Mouse (Mus musculus): ENCODE data around the gene Gm38431. TPM values are rescaled to one million over a fixed set of nuclear protein-coding genes. Genes with fewer than 3 reads are reported as not detected.
A peak's percentile ranks its signal among the peaks of the same experiment; 100 is the strongest.

Gene Gm38431
- total and polyA plus RNA-seq, 3 experiments, result 1.1 to 30.5 (median 9.8) TPM

DNA sequence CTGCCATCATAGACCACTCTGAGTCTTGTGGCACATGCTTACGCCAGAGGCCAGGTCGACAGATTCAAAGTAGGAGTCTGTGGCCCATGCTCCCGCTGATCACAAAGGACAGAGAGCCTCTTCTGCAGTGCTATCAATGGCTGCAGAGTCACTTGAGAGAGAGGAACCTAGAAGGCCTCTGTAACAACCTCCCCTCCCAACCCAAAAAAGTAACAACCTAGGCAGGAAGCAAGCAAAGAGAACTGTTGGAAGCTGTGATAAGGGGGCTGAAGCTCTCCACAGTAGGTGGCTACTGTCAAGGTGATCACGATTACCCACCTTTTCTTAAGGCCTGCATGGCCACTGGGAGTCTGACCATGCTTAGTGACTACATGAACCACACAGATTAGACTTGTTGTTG lies 48.2 kb downstream of the Gm38431 start:
- no peak overlapping the region for H3K4me3 ChIP-seq (replicated peaks in 1 of 3; ENCODE audit: low read depth in 2 of 3, low read length in 2 of 3, poor library complexity in 1 of 3)
- no peak for DNase-seq (ENCODE audit: extremely low read depth)
- no peak overlapping the region for H3K9ac ChIP-seq (ENCODE audit: insufficient read depth, low read depth)
- TF ChIP-seq CHD2 (IDR thresholded peaks at IDR 0.05; ENCODE audit: low read length) (no peak), MAFK (IDR thresholded peaks at IDR 0.05; ENCODE audit: insufficient replicate concordance, low read length) (no peak), RCOR1 (conservative IDR thresholded peaks at IDR 0.05; ENCODE audit: low read depth, low read length) (no peak), TCF12 (IDR thresholded peaks at IDR 0.05; ENCODE audit: low read depth, low read length) (no peak), USF2 (conservative IDR thresholded peaks at IDR 0.05; ENCODE audit: low read depth, low read length) (no peak), MAZ (IDR thresholded peaks at IDR 0.05; ENCODE audit: low read depth, low read length) (no peak), EP300 (IDR thresholded peaks at IDR 0.05; ENCODE audit: low read length) (no peak), IRF4 (IDR thresholded peaks at IDR 0.05; ENCODE audit: low read depth, low read length) (no peak), PAX5 (IDR thresholded peaks at IDR 0.05; ENCODE audit: low read length) (no peak), E2F4 (IDR thresholded peaks at IDR 0.05; ENCODE audit: insufficient replicate concordance, low read depth, low read length) (no peak), JUND (conservative IDR thresholded peaks at IDR 0.05; ENCODE audit: low read depth, low read length) (no peak), MEF2A (IDR thresholded peaks at IDR 0.05; ENCODE audit: borderline replicate concordance, low read depth, low read length) (no peak), NRF1 (IDR thresholded peaks at IDR 0.05; ENCODE audit: low read depth, low read length) (no peak), USF1 (IDR thresholded peaks at IDR 0.05; ENCODE audit: low read depth, low read length) (no peak), ZC3H11A (IDR thresholded peaks at IDR 0.05; ENCODE audit: low read depth, low read length) (no peak), CHD1 (IDR thresholded peaks at IDR 0.05; ENCODE audit: low read depth, low read length) (no peak), BHLHE40 (IDR thresholded peaks at IDR 0.05; ENCODE audit: low read depth, low read length) (no peak), JUN (IDR thresholded peaks at IDR 0.05; ENCODE audit: insufficient read depth, low read depth, low read length) (no peak), NELFE (IDR thresholded peaks at IDR 0.05; ENCODE audit: low read depth, low read length) (no peak)
- no peaks in the 10 kb centered on the region for H3K9me3 ChIP-seq (replicated peaks; ENCODE audit: low read length)
- no peaks in the 10 kb centered on the region for H3K79me2 ChIP-seq (replicated peaks; ENCODE audit: control insufficient read depth, extremely low read depth, insufficient read depth, poor library complexity, severe bottlenecking)
- H3K4me2 ChIP-seq (ENCODE audit: insufficient read depth, low read depth, poor library complexity, severe bottlenecking), result no peak overlapping the region
- dilution Hi-C loops (cut with MboI; ENCODE audit: extremely low pct_ligation_motif_present, extremely low pct_unique_long_range_greater_than_20kb, low sequenced_read_pairs) (no loop called here), in situ Hi-C loops (cut with MboI; ENCODE audit: low pct_ligation_motif_present, low pct_unique_long_range_greater_than_20kb, low sequenced_read_pairs) (no loop called here)
- H3K4me1 ChIP-seq (ENCODE audit: control insufficient read depth in 1 of 2, insufficient read depth in 2 of 2), result peaks cover 9 to 15% of the 10 kb centered on the region in 2 experiments
- H3K27me3 ChIP-seq (replicated peaks), result no peaks in the 10 kb centered on the region
- H3K36me3 ChIP-seq (replicated peaks in 1 of 2; ENCODE audit: control insufficient read depth in 1 of 2, insufficient read depth in 1 of 2, low read length in 1 of 2), result peaks cover 0 to 2% of the 10 kb centered on the region in 2 experiments
- no peak overlapping the region for H3K27ac ChIP-seq (ENCODE audit: insufficient read depth, low read depth)

DNA sequence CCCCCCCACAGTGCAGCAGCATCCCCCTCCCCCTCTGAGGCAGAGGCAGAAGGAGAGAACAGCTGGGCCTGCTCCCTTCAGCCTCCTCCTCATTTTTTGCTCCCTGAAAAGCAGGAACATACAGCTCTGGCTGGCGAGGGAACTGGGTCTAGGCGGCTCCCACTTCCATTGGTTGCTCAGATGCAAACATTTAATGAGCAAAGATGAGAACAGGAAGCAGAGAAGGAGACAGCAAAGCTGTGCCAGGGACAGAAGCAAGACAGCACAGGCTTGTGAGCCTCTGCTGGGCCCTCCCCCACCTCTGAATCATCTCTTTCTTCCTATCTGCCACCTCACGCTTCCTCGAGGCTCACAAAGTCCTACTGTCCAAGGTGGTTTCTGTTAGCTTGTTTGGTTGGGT lies 50.5 kb downstream of the Gm38431 start:
- in situ Hi-C loops (cut with MboI; ENCODE audit: low pct_ligation_motif_present, low pct_unique_long_range_greater_than_20kb, low sequenced_read_pairs), result no loop called here
- Histone ChIP-seq H3K4me1 (ENCODE audit: control insufficient read depth in 1 of 2, insufficient read depth in 2 of 2) (peaks cover 9 to 15% of the 10 kb centered on the region in 2 experiments), H3K27ac (ENCODE audit: insufficient read depth, low read depth) (no peak overlapping the region), H3K9me3 (replicated peaks; ENCODE audit: low read length) (no peaks in the 10 kb centered on the region), H3K4me2 (ENCODE audit: insufficient read depth, low read depth, poor library complexity, severe bottlenecking) (no peak overlapping the region), H3K79me2 (replicated peaks; ENCODE audit: control insufficient read depth, extremely low read depth, insufficient read depth, poor library complexity, severe bottlenecking) (no peaks in the 10 kb centered on the region), H3K36me3 (replicated peaks in 1 of 2; ENCODE audit: control insufficient read depth in 1 of 2, insufficient read depth in 1 of 2, low read length in 1 of 2) (peaks cover 12 to 23% of the 10 kb centered on the region in 2 experiments), H3K27me3 (replicated peaks) (no peaks in the 10 kb centered on the region), H3K9ac (ENCODE audit: insufficient read depth, low read depth) (no peak overlapping the region), H3K4me3 (replicated peaks in 1 of 3; ENCODE audit: low read depth in 2 of 3, low read length in 2 of 3, poor library complexity in 1 of 3) (no peak overlapping the region)
- dilution Hi-C loops (cut with MboI; ENCODE audit: extremely low pct_ligation_motif_present, extremely low pct_unique_long_range_greater_than_20kb, low sequenced_read_pairs), result no loop called here
- no peak for DNase-seq (ENCODE audit: extremely low read depth)
- TF ChIP-seq ELF1 (IDR thresholded peaks at IDR 0.05; ENCODE audit: low read depth, low read length) (peak; percentile 25; the same call in 1 of the 2 replicates), CHD2 (IDR thresholded peaks at IDR 0.05; ENCODE audit: low read length) (no peak)
